Mouse (Mus musculus): Measurements from ENCODE around the gene Gart.

Gene Gart

GRCm38 (mm10) chr16:91605156-91605555 lies 41.6 kb downstream of the Gart start:
- no peak for DNase-seq

- no peak for DNase-seq
These were observed 45.1 kb downstream of the Gart start for GRCm38 (mm10) chr16:91601693-91602092.

GRCm38 (mm10) chr16:91601081-91601480 lies 45.7 kb downstream of the Gart start:
- DNase-seq, result no peak

GRCm38 (mm10) chr16:91599242-91599641 lies 47.5 kb downstream of the Gart start:
- DNase-seq, result no peak

- DNase-seq, result peak; percentile 99
These were observed 49.1 kb downstream of the Gart start, which contains the start of gene Tmem50b for GRCm38 (mm10) chr16:91597672-91598010. Tmem50b (minus strand) TSS chr16:91597800.

- peak; percentile 71 for DNase-seq
These were observed 49.7 kb downstream of the Gart start for GRCm38 (mm10) chr16:91596779-91597671.

GRCm38 (mm10) chr16:91596397-91596778 lies 50.4 kb downstream of the Gart start:
- no peak for DNase-seq

- peak; percentile 84 for DNase-seq
These were observed 51.7 kb downstream of the Gart start for GRCm38 (mm10) chr16:91595076-91595475.

GRCm38 (mm10) chr16:91593262-91593661 lies 53.5 kb downstream of the Gart start:
- no peak for DNase-seq

- no peak for DNase-seq
These were observed 54.6 kb downstream of the Gart start for GRCm38 (mm10) chr16:91592162-91592561.

- DNase-seq, result no peak
These were observed 58.0 kb downstream of the Gart start for GRCm38 (mm10) chr16:91588703-91589102.

- DNase-seq, result peak; percentile 15
These were observed 58.9 kb downstream of the Gart start for GRCm38 (mm10) chr16:91587730-91588453.

- DNase-seq, result no peak
These were observed 60.5 kb downstream of the Gart start for GRCm38 (mm10) chr16:91586244-91586643.

- no peak for DNase-seq
These were observed 61.1 kb downstream of the Gart start for GRCm38 (mm10) chr16:91585617-91586016.

- no peak for DNase-seq
These were observed 64.4 kb downstream of the Gart start for GRCm38 (mm10) chr16:91582307-91582706.

- DNase-seq, result no peak
These were observed 67.6 kb downstream of the Gart start for GRCm38 (mm10) chr16:91578980-91579720.

- no peak for DNase-seq
These were observed 71.6 kb downstream of the Gart start for GRCm38 (mm10) chr16:91575151-91575550.

Data from cerebellum, adult 11-12 months (tissue).